Mouse (Mus musculus): ENCODE results near the gene Gmppa. TPM values are rescaled to one million over a fixed set of nuclear protein-coding genes. Genes with fewer than 3 reads are reported as not detected.

Gmppa gene
- total RNA-seq, 2 experiments from 2014 or later: 35.0 to 92.5 TPM

DNA sequence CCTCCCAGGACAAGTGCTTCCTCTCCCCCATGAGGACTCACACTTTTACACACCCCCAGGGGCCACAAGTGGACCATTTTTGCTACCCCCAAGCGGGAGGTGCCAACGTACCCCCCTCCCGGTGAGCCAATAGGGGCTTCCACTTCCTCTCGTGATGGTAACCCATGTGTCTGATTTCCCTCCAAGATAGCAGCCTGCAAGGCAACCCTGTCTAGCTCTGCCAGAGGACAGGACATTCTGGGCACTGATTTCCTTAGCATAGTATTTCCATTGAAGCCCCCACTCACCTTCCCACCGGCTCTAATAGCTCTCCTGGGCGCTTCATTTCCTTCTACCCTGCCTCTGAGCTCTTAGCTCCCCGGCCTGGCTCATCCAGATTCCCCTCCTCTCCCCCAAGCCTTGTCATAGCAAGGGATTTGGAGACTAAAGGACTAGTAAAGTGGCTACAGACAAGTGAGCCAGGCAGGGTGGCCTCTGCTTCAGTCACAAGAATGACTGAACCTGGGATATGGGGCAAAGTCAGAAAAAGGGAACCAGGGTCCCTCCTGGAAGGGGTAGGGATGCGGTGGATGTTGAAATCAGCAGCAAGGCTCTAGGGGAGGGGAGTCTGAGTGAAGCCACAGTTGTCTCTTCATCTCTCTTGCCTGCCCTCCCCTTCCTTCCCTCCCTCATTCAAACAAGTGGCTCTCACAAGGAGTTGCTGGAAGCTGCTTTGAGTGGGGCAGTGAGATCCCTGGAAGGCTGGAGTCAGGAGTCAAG lies 13.8 kb downstream of the Gmppa start:
- ATAC-seq (replicated peaks; ENCODE audit: low FRiP score, low TSS enrichment, poor library complexity, severe bottlenecking): no peak

- ATAC-seq (replicated peaks; ENCODE audit: low FRiP score, low TSS enrichment, poor library complexity, severe bottlenecking): peak; percentile 80
These were observed 14.7 kb downstream of the Gmppa start, which contains the start of gene Asic4 for GRCm38 (mm10) chr1:75450314-75451005. Asic4 (plus strand) TSS chr1:75450436.

DNA sequence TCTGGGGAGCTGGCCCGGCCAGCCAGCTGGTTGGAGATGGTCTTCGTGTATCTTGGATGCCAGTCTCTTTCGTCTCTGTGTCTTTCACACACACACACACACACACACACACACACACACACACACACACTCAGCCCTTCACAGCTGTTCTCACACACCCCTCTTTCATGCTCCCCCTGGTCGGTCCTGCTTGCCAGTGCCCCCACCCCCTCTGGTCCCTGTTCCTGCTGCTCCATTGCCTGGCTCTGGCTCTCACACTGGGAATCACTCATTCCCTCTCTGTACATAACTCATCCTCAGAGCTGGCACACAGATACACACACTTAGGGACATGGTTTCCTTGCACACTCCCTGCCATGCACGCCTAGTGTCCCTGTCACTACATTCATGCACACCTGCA lies 16.2 kb downstream of the Gmppa start:
- no peak for ATAC-seq (replicated peaks; ENCODE audit: low FRiP score, low TSS enrichment, poor library complexity, severe bottlenecking)

- no peak for ATAC-seq (replicated peaks; ENCODE audit: low FRiP score, low TSS enrichment, poor library complexity, severe bottlenecking)
These were observed 19.7 kb downstream of the Gmppa start for GRCm38 (mm10) chr1:75455433-75455832.

- no peak for ATAC-seq (replicated peaks; ENCODE audit: low FRiP score, low TSS enrichment, poor library complexity, severe bottlenecking)
These were observed 20.2 kb downstream of the Gmppa start for GRCm38 (mm10) chr1:75455948-75456347.

DNA sequence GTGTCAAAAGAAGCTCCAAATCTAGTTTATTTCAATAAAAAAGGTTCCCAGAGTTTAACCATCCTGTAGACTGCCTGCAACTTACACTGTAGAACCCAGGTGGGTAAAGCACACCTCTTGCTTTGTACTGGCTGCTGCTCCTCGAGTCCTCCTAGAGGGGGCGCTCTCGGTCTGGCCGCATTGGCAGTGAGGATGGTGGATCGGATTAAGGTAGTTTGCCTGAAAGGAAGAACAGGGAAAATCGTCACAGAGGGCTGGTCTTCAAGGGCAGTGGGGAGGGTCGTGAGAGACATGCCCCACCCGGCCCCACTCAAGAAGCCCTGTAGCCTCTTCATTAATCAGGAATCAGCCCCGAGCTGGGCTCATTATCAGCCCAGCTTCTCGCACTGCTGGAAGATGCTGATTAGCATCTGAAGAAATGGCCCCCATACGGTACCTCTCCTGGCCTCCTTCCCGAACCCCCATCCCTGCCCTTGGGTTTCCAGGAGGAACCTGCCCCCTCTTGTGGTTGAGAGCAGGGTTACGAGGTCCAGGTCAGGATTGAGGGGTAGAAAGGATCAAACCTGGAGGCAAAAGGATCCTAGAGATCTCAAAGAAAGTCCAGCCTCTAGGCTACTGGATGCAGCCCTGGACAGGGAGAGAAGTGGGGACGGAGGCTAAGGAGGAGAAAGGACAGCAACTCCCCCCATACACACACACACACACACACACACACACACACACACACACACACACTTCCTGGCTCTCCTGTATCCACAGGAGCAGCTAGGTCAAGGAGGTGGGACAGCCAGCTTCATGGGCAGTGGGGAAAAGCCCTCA lies 21.2 kb downstream of the Gmppa start:
- 0 out of 2 replicates have a peak, but pooled peaks have one; percentile 22 for ATAC-seq (replicated peaks; ENCODE audit: low FRiP score, low TSS enrichment, poor library complexity, severe bottlenecking)

- no peak for ATAC-seq (replicated peaks; ENCODE audit: low FRiP score, low TSS enrichment, poor library complexity, severe bottlenecking)
These were observed 21.9 kb downstream of the Gmppa start for GRCm38 (mm10) chr1:75457710-75458024.

- 0 out of 2 replicates have a peak, but pooled peaks have one; percentile 26 for ATAC-seq (replicated peaks; ENCODE audit: low FRiP score, low TSS enrichment, poor library complexity, severe bottlenecking)
These were observed 22.5 kb downstream of the Gmppa start for GRCm38 (mm10) chr1:75458025-75458788.

- ATAC-seq (replicated peaks; ENCODE audit: low FRiP score, low TSS enrichment, poor library complexity, severe bottlenecking): no peak
These were observed 23.3 kb downstream of the Gmppa start for GRCm38 (mm10) chr1:75458789-75459684.

GRCm38 (mm10) chr1:75460297-75460696 lies 24.6 kb downstream of the Gmppa start:
- no peak for ATAC-seq (replicated peaks; ENCODE audit: low FRiP score, low TSS enrichment, poor library complexity, severe bottlenecking)

DNA sequence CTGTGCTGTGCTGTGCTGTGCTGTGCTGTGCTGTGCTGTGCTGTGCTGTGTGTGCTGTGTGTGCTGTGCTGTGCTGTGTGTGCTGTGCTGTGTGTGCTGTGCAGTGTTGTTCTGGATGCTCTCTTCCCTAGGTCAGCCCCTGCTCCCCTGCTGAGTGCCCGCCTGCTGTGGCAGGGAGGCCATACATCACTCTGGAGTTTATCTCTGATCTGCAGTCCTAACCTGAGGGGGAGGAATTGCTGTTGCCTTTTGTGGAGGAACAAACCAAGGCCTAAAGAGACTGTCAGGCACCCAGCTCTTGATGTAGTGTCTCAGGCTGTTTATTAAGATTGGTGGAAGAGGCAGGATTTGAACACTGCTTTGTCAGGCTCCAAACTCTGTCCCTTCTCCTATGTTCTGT lies 26.9 kb downstream of the Gmppa start:
- ATAC-seq (replicated peaks; ENCODE audit: low FRiP score, low TSS enrichment, poor library complexity, severe bottlenecking): peak; percentile 60

- peak; percentile 81 for ATAC-seq (replicated peaks; ENCODE audit: low FRiP score, low TSS enrichment, poor library complexity, severe bottlenecking)
These were observed 28.0 kb downstream of the Gmppa start for GRCm38 (mm10) chr1:75463652-75464204.

GRCm38 (mm10) chr1:75467215-75467927 lies 31.6 kb downstream of the Gmppa start:
- peak; percentile 61 for ATAC-seq (replicated peaks; ENCODE audit: low FRiP score, low TSS enrichment, poor library complexity, severe bottlenecking)

DNA sequence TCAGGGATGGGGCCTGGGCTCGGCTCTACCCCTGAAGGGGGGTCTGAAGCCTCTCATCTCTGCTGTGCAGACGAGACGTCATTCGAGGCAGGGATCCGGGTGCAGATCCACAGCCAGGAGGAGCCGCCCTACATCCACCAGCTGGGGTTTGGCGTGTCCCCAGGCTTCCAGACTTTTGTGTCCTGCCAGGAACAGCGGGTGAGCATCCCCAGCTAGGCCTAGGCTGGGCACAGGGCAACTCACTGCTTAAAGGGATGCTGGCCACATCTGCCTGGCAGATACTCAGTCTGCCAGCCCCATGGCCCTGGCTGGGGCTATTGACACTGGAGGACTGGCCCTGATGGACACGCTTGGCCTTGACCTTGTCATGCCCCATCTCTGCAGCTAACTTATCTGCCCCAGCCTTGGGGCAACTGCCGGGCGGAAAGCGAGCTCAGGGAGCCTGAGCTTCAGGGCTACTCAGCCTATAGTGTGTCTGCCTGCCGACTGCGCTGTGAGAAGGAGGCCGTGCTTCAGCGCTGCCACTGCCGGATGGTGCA lies 33.6 kb downstream of the Gmppa start:
- no peak for ATAC-seq (replicated peaks; ENCODE audit: low FRiP score, low TSS enrichment, poor library complexity, severe bottlenecking)

GRCm38 (mm10) chr1:75476441-75476840 lies 40.7 kb downstream of the Gmppa start:
- ATAC-seq (replicated peaks; ENCODE audit: low FRiP score, low TSS enrichment, poor library complexity, severe bottlenecking): no peak

GRCm38 (mm10) chr1:75477264-75477965 lies 41.7 kb downstream of the Gmppa start:
- peak; percentile 49 for ATAC-seq (replicated peaks; ENCODE audit: low FRiP score, low TSS enrichment, poor library complexity, severe bottlenecking)

DNA sequence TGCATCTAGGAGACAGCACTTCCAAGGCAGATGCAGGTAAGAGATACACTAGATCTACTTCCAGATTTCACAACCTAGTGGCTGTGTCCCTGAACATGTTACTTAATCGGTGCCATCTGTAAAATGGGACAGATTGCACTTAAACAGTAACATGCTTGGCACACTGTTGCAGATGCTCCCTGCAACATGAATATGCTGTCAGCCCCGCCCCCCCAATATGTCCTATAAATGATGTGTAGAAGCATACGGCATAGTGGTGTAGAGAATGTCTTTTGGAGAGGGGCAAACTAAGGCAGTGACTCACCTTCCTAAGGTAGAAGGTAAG lies 42.2 kb downstream of the Gmppa start:
- ATAC-seq (replicated peaks; ENCODE audit: low FRiP score, low TSS enrichment, poor library complexity, severe bottlenecking): no peak

All from megakaryocyte-erythroid progenitor cell, adult 5-6 weeks (primary cell).